Mouse (Mus musculus) heart, postnatal 25 days (tissue): ENCODE results near the gene Tmem14a. TPM values are rescaled to one million over a fixed set of nuclear protein-coding genes. Genes with fewer than 3 reads are reported as not detected.

Source experiments
- total RNA-seq, 2 experiments: library from RNA; stranded (reverse); gene quantifications; 2 replicates each; pipeline ENCODE4 v1.2.3; 2021

Tmem14a gene
- total RNA-seq, 2 experiments from 2014 or later = 1.8 to 2.9 TPM

Other genes starting within 250 kb of the Tmem14a start
- 1 to 10 TPM; 6.9 to 7.4 TPM for gene Tram2, start 139.3 kb upstream of the Tmem14a start, total RNA-seq
- gene Gsta3, start 22.0 kb downstream of the Tmem14a start, total RNA-seq = 10 to 100 TPM in 1 of 2 experiments, 1 to 10 TPM in 1; 6.5 to 11.0 TPM
- gene Khdc1a, start 131.1 kb downstream of the Tmem14a start, total RNA-seq = not detected
- not detected for gene Khdc1c, start 149.8 kb downstream of the Tmem14a start, total RNA-seq
- not detected for gene Khdc1b, start 165.0 kb downstream of the Tmem14a start, total RNA-seq